Mouse (Mus musculus) thymus, adult 2 months (tissue): ENCODE results near the gene E130114P18Rik.

Experiments used
- CTCF ChIP-seq: fragments of 200-500 bp; IDR thresholded peaks from 2 replicates; pipeline ENCODE4 v1.5.1; 2012; ENCODE audit warnings: mild to moderate bottlenecking, control low read depth, low read length, moderate library complexity, borderline replicate concordance; ENCODE audit not compliant: control insufficient read depth, poor library complexity, insufficient read depth; ENCODE audit errors: extremely low read depth
- POLR2A ChIP-seq: fragments of 200-500 bp; IDR thresholded peaks from 2 replicates; pipeline ENCODE4 v1.6.1; 2012; ENCODE audit warnings: mild to moderate bottlenecking, low read length, control low read depth, moderate library complexity; ENCODE audit not compliant: control insufficient read depth, poor library complexity, insufficient read depth; ENCODE audit errors: extremely low read depth

DNA sequence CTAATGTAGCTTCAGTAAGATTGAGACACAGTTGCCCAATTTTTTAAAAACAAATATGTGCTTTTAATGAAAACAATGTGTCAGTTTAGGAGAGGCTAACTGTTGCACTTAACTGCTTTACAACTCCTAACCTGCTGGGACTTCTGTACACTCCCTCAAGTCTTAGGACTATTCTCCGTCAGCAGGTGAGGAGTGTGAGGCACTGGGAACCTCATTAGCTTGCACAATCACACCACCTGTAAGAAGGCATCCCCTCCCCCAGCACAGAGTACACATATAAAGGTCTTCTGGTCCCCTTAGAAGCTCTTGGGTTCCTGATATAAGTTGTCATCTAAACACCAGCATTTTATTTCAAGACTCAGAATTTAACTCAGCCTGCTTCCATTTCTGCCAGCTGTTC is 170.7 kb downstream of the E130114P18Rik start:
- TF ChIP-seq CTCF (no peak), POLR2A (no peak)
